Mouse (Mus musculus): Measurements from ENCODE around the gene Ptpro.

The Ptpro gene

DNA sequence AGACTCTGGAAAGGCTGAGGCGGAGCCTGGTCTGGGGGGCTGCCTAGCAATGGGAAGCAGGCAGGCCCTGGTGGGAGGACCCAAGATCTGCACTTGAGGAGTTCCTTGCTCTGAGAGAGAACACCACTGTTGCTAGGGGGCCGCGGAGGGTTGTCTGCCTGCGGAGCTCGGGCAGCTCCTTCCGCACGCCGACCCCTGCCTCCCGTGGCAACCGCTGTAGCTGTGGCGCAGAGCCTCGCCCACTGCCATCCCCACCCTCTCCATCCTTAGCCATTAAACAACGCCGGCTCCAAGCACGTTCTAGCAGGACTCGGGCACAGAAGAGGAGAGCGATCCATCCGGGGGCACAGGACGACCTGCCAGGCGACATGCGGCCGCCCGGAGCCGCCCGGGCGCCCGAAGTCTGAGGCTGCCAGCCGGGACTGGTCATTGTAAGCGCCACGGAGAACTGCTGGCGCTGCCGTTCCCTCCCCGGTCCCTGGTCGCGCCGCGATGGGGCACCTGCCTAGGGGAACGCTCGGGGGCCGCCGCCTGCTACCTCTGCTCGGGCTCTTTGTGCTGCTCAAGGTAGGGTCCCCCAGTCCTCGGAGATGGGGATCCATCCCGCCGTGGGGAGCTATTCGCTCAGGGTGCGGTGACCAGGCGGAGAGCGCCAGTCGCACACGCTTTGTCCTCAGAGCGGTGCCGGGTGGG lies at the start of gene Ptpro:
Gene Ptpro (plus strand): TSS at position 126 of the 693 bp plus-strand sequence.
- DNase-seq (ENCODE audit: low read depth, low spot score) = peak; percentile 64

DNA sequence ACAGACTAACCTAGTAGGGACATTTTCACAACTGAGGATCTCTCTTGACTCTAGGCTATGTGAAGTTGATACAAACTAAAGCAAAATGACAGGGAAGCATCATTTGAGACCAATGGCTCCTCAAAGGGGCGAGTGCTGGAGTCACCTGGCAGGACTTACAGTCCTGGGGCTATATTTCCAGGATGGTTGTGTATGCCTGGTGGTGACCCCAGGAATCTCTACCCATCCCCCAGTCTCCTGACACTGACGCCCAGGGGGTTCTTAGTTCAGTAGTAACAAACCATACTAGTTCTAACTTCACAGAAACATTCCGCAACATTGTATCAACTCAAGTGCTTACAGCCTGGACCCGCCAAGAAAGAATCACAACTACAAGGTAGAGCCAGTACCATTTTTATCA lies 49.5 kb upstream of the Ptpro start:
- no peak for DNase-seq (ENCODE audit: low read depth, low spot score)

DNA sequence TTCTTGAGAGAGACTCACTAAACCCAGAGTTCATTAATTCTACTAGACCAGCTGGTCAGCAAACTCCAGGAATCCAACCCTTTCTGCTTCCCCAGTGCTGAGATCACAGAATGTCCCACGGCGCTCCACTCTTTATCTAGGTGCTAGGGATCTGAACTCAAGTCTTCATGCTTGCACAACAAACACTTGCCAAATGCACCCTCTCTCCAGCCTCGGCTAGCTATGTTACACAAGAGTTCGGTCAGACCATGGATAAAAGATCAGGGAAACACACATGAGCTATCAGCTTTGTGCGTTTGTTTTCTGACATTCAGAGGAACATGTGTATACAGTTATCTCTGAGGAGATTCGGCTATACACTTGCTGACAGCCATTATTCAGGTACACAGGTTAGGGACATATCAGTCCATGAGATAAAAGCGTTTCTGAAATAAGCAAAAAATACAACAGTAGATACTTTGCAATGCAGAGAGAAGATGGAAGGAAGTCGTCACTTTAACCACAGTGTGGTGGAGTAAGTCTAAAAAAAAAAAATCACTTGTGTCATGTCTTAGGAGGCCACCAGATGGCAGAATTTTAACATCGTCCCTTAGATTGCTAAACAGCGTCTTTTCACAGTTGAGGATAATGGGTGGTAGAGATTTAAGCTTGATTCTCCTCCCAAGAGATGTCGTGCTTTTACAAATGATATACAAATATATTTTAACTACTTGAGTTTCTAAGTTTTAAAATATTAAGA lies 46.3 kb upstream of the Ptpro start:
- peak; percentile 19 for DNase-seq (ENCODE audit: low read depth, low spot score)

DNA sequence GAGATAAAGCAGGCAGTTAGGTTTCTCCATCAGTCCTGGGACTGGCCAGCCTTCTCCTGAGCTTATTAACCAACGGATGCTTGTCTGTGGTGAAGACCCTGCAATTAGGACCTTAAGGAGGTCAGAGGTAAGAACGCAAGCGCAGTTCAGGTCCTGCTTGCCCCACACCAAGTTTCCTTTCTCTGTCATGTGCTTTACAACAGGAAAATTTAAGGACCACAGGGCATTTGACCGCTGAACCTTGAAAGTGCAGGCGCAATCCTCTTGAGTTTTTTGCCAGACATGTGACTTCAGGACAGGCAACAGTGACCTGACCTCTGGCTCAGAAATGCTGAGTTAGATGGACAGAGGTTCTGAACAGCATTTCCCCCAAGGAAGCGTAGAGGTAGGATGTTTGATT lies 45.0 kb upstream of the Ptpro start:
- DNase-seq (ENCODE audit: low read depth, low spot score) = no peak

DNA sequence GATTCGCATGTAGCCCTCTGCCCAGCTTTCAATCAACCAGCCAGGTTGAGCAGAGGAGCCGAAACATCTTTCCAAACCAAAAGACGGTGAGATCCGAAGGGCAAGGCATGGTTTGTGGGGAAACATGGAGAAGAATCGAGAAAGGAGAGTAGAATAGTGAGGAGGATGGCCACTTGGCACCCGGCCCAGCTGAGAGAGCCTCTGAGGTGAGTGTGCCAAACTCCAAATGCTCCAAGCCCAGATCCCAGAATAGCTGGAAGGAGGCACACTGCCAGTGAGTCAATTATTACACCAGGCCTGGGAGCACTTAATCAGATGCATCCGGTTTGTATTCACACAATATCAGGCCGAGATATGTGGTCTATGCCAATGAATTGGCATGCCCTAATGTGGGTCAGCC lies 42.1 kb upstream of the Ptpro start:
- DNase-seq (ENCODE audit: low read depth, low spot score) = no peak

DNA sequence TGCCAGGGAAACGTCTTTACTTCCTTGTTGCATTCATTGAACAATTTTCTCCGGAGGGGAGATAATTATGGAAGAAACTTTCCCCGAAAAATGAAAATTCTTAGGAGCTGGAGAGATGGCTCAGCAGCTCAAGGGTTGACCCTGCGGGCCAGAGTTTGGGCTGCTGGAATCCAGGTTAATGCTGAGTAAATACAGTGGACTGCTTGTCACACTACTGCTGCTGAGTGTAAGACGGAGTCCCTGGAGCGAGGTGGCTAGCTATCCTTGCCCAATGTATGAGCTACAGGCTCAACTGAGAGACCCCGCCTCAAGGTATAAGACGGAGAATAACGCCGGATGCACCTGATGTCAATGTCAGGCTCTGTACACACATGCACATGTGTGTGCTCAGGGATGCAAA lies 41.1 kb upstream of the Ptpro start:
- DNase-seq (ENCODE audit: low read depth, low spot score) = no peak

DNA sequence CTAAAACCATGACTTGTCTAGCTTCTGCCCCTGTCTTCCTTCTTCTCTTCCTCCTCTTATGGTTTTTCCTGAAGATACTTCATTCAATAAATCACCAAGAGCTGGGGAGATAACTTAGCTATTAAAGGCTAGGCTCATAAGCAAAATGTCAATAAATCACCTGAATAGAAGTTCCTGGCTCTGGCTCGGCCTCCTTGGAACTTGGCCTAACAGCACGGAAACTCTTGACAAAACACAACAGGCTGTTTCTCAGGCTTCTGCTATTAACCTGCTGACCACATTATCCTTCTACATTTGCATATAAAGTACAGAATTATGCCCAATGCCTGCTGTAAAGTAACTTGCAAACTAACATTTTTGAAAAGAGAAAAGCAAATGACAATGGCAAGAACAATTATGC lies 40.7 kb upstream of the Ptpro start:
- no peak for DNase-seq (ENCODE audit: low read depth, low spot score)

DNA sequence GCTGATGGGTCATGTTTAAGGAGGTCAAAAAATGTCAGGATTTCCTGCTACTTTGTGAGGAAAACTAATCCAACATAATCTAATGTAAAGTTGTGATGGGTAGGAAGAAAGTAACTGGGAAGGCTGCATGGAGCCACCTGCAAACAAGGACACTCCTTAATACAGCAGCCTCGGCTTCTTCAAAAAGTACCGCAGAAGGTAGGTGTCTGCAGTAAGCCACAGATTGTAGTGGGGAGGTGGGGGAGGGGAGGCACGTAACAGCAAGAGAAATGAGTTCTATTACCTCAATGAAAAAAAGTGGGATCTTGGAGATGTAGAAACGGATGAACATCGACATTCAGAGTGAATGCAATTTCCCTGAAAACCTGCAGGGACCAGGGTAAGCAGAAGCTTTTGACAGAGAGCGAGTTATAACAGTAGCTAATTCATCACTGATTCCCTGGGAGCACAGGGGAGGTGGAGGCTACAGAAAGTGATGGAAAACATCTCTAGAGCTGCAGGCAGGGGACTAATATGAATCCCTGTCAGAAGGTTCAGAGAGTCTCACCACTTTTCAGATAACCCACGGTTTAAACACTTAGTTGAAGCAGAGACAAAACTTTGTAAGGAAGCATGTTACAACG lies 34.2 kb upstream of the Ptpro start:
- no peak for DNase-seq (ENCODE audit: low read depth, low spot score)

DNA sequence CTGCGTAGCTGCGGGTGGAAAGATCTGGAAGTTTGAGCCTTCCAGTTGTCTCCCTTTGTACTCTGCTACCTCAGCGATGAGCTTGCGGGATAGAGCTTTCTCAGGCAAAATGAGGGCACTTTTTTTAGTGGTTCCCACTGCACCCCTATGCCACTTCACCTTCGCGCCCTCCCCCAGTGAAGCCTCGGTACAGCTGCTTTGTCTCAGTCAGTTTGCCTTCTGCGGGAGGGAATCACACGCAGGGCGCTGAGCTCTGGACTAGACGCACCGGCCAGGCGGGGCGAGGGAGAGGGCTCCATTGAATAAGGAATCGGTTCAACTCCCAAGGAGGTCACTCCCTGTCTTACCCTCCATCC lies 746 bp downstream of the Ptpro start:
- DNase-seq (ENCODE audit: low read depth, low spot score) = peak; percentile 7

DNA sequence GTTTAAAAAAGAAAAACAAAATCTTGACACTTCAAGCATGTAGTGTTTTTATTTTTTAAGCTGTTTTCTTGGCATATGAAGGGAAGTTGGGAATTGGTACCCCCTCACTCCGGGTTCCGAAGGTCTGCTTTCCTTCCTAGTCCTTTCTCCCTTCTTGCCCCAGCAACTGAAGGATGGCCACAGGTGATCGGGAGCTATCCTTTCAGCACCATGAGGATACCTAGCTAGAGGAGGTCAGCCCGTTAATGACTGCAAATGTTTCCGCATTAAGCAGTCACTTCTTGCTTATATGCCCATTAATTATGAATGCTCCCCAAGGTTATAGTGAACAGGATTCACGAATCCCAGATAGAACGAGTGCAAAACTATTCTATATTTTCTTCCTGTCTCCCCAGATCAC lies 1.3 kb downstream of the Ptpro start:
- peak; percentile 32 for DNase-seq (ENCODE audit: low read depth, low spot score)

DNA sequence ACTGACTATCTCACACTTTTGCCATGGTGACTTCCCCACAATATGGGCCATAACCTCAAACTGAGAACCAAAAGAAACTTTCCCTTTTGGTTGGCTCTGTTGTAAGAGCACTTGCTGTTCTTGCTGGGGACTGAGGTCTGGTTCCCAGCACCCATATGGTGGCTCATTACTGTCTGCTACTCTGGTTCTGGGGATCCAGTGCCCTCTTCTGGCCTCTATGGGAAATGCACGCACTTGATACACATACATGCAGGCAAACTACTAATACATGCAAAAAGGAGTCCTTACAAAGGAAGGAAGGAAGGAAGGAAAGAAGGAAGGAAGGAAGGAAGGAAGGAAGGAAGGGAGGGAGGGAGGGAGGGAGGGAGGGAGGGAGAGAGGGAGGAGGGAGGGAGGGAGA lies 8.9 kb downstream of the Ptpro start:
- DNase-seq (ENCODE audit: low read depth, low spot score) = peak; percentile 55

DNA sequence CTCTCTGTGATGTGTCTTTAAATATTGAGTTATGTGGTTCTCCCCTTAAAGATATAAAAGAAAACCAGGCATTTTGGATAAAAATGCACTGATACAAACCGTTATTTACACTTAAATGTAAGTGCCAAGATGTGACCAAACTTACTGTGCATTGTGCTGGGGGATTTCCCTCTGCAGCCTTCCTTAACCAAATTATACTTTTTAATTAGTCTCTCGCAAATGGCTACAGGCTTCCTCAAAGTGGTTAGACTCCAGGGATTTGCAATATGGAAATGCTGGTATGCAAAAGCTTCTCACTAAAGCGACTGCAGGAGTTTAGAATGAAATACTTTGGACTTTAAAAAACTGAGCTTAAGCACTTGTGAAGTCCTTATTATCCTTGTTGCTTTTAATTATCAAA lies 10.0 kb downstream of the Ptpro start:
- DNase-seq (ENCODE audit: low read depth, low spot score) = no peak

DNA sequence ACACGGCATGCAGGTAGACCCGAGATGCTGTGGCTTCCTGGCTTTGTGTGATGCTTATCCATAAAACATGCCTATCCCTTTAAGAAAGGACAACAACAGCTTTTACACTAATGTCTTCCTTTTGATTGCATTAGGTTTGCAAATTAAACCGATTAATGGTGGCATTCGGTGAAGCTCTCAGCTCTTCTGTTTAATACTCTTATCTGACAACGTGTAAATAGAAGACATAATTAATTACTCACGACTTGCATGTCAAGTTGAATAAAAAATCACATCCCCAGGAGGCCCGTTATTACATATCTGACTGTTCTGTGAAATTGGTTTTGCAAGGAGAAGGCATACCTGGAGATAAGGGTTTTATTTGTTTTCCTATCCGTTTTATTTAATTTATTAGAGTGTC lies 15.9 kb downstream of the Ptpro start:
- DNase-seq (ENCODE audit: low read depth, low spot score) = no peak

DNA sequence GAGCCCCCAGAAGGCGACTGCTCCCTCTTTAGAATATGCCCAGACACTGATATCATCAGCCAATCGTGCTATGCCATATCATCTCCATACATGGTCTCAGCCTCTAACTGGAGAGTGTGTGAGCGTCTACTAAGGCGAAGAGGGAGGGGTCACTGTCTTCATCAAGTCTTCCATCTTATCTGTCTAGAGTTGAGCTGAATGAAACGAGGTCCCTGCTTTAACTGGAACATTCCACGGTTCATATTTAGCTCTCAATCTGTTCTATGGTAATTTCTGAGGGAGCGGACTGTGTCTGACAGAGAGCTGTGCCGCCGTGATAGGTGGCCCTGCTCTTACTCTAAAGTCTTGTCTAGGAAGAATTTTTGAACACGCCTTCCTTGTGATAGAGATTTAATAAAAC lies 16.5 kb downstream of the Ptpro start:
- no peak for DNase-seq (ENCODE audit: low read depth, low spot score)

DNA sequence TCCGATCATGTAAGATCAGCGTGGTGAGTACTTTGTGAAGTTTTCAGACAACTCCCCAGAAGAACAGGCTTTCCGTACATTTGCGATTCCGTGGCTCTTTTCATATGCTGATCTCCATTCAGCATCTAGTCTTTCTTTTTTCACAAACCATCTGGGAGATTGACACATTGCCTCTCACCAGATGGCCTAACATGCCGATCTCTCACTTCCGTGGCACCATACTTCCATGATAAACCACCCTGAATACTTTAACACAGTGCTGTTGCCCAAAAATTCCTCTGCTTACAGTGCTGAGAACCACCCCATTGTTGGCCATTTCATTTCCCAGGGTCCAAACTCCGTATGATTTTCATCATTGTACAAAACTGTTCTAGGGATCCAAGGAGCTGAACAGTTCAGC lies 20.4 kb downstream of the Ptpro start:
- DNase-seq (ENCODE audit: low read depth, low spot score) = no peak

DNA sequence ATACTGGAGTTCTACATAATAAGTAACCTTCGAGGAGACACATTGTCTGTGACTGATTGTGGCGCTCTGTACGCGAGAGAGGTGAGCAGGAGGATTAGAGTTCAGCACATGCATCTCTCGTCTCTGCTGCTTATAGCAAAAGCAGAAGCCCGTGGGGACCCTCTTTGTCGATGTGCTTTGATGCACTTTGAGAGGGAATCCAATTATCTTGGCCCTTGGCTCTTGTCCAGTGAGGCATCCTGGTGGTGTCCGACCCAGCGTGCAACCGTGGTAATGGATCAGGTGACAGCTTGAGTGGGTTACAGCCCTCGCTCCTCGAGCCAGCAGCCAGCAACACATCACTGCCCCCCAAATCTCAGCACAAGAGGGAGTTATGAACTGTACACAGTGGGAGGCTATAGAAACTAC lies 25.5 kb downstream of the Ptpro start:
- no peak for DNase-seq (ENCODE audit: low read depth, low spot score)

DNA sequence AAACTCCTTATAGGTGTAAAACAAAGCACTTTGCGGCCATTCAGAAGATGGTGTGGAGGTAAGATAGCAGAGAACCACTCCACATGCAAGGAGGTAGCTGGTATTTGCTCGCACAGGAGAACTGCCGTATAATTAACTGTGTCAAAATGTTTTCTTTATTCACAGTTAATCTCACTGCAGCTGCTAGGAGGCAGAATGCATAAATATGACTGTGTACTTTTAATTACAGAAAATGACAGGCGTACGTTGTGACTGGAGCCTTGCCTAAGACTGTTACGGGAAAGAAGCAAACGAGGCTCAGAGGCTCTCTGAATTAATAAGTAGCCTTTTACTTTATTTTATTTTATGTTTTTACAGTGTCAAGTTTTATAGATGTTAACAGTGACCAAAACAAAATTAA lies 27.5 kb downstream of the Ptpro start:
- no peak for DNase-seq (ENCODE audit: low read depth, low spot score)

DNA sequence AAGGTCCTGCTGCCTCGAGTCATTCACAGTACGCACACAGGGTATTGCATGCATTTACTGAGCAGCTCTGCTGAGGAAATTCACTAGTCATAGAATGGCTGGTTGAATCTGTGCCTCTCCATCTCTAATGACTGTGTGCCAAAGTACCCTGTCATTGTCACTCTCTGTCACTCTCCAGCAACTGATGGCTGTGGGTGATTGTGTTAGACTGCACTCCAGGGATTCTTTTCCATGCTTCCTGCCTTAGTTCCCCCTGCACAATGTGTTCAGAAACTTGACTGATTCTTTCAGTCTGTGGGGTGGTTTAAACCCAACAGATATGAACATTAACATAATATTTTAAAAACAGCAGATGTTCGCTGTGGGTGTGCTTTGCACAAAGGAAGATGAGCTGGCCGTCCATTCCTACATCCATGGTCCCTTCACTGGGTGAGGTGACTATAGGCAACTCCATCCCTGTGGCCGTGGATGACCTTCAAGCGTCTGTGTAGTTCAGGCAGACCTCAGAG lies 29.5 kb downstream of the Ptpro start:
- DNase-seq (ENCODE audit: low read depth, low spot score) = no peak

DNA sequence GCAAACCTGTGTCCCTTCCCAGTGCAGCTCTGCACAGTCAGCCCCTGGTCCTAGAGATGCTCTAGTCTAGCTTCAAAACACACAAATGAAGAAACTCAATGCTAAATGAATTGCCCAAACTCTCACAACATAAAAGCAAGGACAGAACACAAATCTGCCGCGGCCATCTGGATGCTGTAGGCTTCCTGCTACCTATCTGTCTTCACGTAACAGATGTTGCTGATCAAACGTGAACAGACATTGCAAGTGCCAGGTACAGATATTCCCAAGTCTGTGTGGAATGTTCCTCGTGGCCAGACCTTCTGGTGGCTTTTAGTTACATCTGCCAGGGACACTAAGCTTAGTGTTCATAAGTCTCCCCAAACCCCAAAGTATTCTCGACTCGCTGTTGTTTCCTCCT lies 29.9 kb downstream of the Ptpro start:
- no peak for DNase-seq (ENCODE audit: low read depth, low spot score)

DNA sequence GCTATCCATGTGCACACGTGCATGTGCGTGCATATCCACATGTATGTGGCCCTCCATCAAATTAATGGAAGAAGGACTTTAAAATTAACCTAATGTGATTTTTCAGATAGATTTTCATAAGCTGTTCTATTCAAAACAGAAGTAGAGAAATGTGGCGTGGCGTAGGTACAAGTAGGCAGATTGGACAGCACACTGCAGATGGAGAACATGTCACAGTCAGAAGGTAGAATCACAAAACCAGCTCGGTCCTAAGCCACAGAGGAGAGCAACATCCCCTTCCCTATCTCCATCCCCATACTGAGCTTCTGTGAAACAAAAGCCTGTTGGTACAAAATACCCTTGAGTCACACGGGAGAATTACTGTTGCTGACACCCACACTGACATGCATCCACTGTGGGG lies 34.3 kb downstream of the Ptpro start:
- DNase-seq (ENCODE audit: low read depth, low spot score) = no peak

DNA sequence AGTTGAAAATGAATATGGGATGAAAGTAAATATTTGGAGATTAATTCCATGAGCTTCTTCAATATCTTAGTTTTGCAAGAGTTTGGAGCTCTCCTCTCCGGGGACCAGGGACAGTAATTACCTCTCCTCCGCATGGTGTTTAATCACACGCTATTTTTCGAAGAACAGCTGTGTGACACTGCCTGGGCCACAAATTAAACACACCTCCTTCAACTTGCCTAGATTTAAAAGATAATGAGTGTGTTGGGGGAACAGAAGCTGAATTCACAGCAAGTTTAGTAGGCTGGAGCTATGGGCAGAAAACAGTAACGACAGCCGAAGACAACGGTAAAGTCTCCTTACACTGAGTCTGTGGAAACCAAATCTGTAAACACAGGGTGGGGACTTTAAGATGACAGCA lies 35.7 kb downstream of the Ptpro start:
- DNase-seq (ENCODE audit: low read depth, low spot score) = no peak

DNA sequence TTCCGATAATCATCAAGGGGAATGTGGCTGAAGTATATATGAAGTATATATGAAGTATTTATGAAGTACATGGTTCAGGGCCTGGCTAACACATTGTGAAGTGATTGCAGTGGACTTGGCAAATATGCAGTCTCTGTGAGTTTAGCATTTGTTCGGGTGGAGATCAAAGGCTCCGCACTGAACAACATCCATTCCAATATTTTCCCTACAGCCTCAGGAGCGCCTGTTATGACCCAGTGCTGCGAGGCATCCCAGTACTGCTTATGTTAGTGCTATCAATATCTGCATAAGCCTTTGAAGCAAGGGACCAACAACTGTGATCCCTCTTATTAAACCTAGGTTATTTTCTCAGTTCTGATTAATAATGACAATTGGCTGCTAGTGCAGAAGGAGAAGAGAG lies 36.1 kb downstream of the Ptpro start:
- DNase-seq (ENCODE audit: low read depth, low spot score) = no peak

DNA sequence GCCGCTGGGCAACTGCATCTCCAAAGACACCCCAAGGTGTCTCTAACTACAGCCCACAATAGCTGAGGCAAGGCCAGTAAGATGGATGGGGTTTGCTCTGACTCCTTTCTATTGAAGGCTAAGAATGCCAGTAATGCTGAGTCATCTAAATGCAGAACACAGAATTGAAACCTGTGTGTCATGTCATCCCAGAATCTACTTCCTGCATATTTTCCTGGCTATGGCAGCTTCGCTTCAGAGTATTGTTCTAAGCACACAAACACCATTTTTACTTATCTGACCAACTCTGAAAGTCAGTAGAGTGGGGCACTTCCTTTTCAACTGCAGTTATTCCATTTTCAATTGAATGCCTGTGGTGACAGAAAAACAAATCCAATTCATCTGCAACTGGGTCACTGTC lies 40.3 kb downstream of the Ptpro start:
- no peak for DNase-seq (ENCODE audit: low read depth, low spot score)
